Mouse (Mus musculus) MEL (cell line): ENCODE results near the gene Pola1.

Experiments used
- CHD2 ChIP-seq: IDR thresholded peaks from 2 replicates; pipeline ENCODE4 v1.6.1; 2011; ENCODE audit warnings: low read length, improper control_type of control experiment
- CTCF ChIP-seq, 3 experiments: IDR thresholded peaks in 2 of 3; conservative IDR thresholded peaks in 1 of 3; 2 replicates each; pipeline ENCODE4 v1.5.1; 2011 to 2012; ENCODE audit warnings: low read length in 3 of 3, low read depth in 2 of 3, mild to moderate bottlenecking in 2 of 3, improper control_type of control experiment in 1 of 3, inconsistent platforms in 1 of 3, mixed read lengths in 1 of 3, moderate library complexity in 1 of 3; ENCODE audit not compliant: control insufficient read depth in 1 of 3, insufficient read depth in 1 of 3, poor library complexity in 1 of 3, severe bottlenecking in 1 of 3
- EP300 ChIP-seq, 2 experiments: IDR thresholded peaks; 2 replicates each; pipeline ENCODE4 v1.6.1; 2011; ENCODE audit warnings: improper control_type of control experiment in 2 of 2, low read length in 2 of 2, low read depth in 1 of 2, mild to moderate bottlenecking in 1 of 2
- GABPA ChIP-seq: IDR thresholded peaks from 2 replicates; pipeline ENCODE4 v1.6.1; 2012; ENCODE audit warnings: low read depth, mild to moderate bottlenecking, inconsistent platforms, low read length, improper control_type of control experiment, moderate library complexity
- MAFK ChIP-seq: IDR thresholded peaks from 2 replicates; pipeline ENCODE4 v1.6.1; 2011; ENCODE audit warnings: low read depth, mild to moderate bottlenecking, low read length, improper control_type of control experiment, borderline replicate concordance
- MEF2A ChIP-seq: IDR thresholded peaks from 2 replicates; pipeline ENCODE4 v1.6.1; 2014; ENCODE audit warnings: low read depth, mild to moderate bottlenecking, inconsistent platforms, low read length, improper control_type of control experiment; ENCODE audit not compliant: poor library complexity, insufficient replicate concordance, severe bottlenecking; ENCODE audit errors: extremely low read depth
- POLR2A ChIP-seq, 2 experiments: IDR thresholded peaks; 2 replicates each; pipeline ENCODE4 v1.6.1; 2011 to 2012; ENCODE audit warnings: low read length in 2 of 2, mild to moderate bottlenecking in 2 of 2, control low read depth in 1 of 2, improper control_type of control experiment in 1 of 2, low read depth in 1 of 2, moderate library complexity in 1 of 2; ENCODE audit not compliant: control insufficient read depth in 1 of 2, insufficient read depth in 1 of 2, poor library complexity in 1 of 2
- USF1 ChIP-seq: IDR thresholded peaks from 2 replicates; pipeline ENCODE4 v1.6.1; 2014; ENCODE audit warnings: low read depth, mild to moderate bottlenecking, inconsistent platforms, low read length, improper control_type of control experiment, moderate library complexity
- USF2 ChIP-seq, 2 experiments: IDR thresholded peaks; 2 replicates each; pipeline ENCODE4 v1.6.1; 2011 to 2012; ENCODE audit warnings: improper control_type of control experiment in 2 of 2, low read length in 2 of 2, borderline replicate concordance in 1 of 2, inconsistent platforms in 1 of 2, low read depth in 1 of 2, mild to moderate bottlenecking in 1 of 2; ENCODE audit not compliant: insufficient read depth in 1 of 2

DNA sequence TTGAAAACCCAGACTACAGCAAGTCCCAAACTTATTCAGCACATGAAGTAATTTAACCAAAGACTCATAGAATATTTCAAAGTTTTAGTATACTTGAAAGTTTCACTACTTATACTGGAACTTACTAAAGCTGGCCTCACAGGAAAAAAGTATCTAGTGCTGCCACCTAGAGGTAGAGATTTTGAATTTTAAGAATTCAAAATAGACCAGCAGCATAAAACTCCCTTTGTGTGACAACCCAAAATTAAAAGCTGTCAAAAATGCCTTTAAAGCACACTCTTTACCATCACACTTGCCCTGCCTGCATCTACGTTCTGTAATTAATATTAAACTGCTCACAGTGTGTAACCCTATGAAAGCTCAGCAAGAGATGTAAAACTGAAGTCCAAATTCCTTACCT is 166.2 kb downstream of the Pola1 start:
- TF ChIP-seq CTCF (IDR thresholded peaks at IDR 0.05 in 2 of 3, conservative IDR thresholded peaks at IDR 0.05 in 1 of 3; ENCODE audit: control insufficient read depth in 1 of 3, insufficient read depth in 1 of 3, low read depth in 2 of 3, low read length in 3 of 3, poor library complexity in 1 of 3, severe bottlenecking in 1 of 3): peak in 1 of 3 experiments; percentile 47; a peak in 3 of 6 replicates
- no peak for TF ChIP-seq EP300 (IDR thresholded peaks at IDR 0.05; ENCODE audit: low read depth in 1 of 2, low read length in 2 of 2)
- no peak for TF ChIP-seq USF2 (IDR thresholded peaks at IDR 0.05; ENCODE audit: borderline replicate concordance in 1 of 2, insufficient read depth in 1 of 2, low read depth in 1 of 2, low read length in 2 of 2)
- TF ChIP-seq MAFK: no peak
- TF ChIP-seq CHD2: no peak
- TF ChIP-seq POLR2A (IDR thresholded peaks at IDR 0.05; ENCODE audit: control insufficient read depth in 1 of 2, insufficient read depth in 1 of 2, low read depth in 1 of 2, low read length in 2 of 2, poor library complexity in 1 of 2): no peak
- no peak for TF ChIP-seq USF1
- TF ChIP-seq MEF2A: no peak
- no peak for TF ChIP-seq GABPA
